Mouse (Mus musculus): ENCODE measurements around the gene Ccdc33.

GRCm38 (mm10) chr9:58110787-58111186 lies 7.8 kb downstream of the Ccdc33 start:
- TF ChIP-seq EP300 (IDR thresholded peaks at IDR 0.05; ENCODE audit: insufficient read depth, low read depth, low read length) (no peak), POLR2A (IDR thresholded peaks at IDR 0.05; ENCODE audit: insufficient read depth, low read depth, low read length) (no peak), CTCF (IDR thresholded peaks at IDR 0.05) (no peak)

Measured in heart, adult 2 months (tissue).